In genomic region chr4:109089999-109090398, GRCm38 (mm10) we compare ENCODE assay signal across 13 mouse cellular contexts.
DNase-seq lines count a peak whose midpoint lies in the region; ATAC-seq and TF ChIP-seq lines count a peak whose summit lies in the region.
"Had no signal": no experiment of that assay in that cellular context is flagged by ENCODE, and none has a peak within 500 bp of the region (broad histone marks: within the 10 kb centered on the region; RNA-seq: fewer than 3 reads in every experiment).

No protein-coding gene starts in this region.

- H3K9ac ChIP-seq in lung, embryonic 15.5 days = no peak overlapping the region
- no peak overlapping the region for H3K9ac ChIP-seq in liver, embryonic 14.5 days (replicated peaks)
- H3K9ac ChIP-seq in hindbrain, embryonic 14.5 days = no peak overlapping the region
- H3K9ac ChIP-seq: neural tube, embryonic 12.5 days had no signal

- no peak for TF ChIP-seq CTCF in liver, embryonic 14.5 days (IDR thresholded peaks at IDR 0.05; ENCODE audit: low read depth)

- peaks cover 8% of the 10 kb centered on the region for H3K4me1 ChIP-seq in lung, embryonic 15.5 days
- H3K4me1 ChIP-seq in liver, embryonic 14.5 days (replicated peaks; ENCODE audit: control insufficient read depth in 2 of 2, insufficient read depth in 2 of 2, low read length in 1 of 2) = peaks cover 4 to 12% of the 10 kb centered on the region in 2 experiments
- H3K4me1 ChIP-seq in hindbrain, embryonic 14.5 days (replicated peaks; ENCODE audit: control insufficient read depth, insufficient read depth, low read length) = no peaks in the 10 kb centered on the region
- H3K4me1 ChIP-seq: midbrain, embryonic 10.5 days; neural tube, embryonic 12.5 days had no signal

- WGBS in lung, embryonic 15.5 days = 13% methylated on average over 6 of the region's 6 CpGs
- 33% methylated on average over 6 of the region's 6 CpGs for WGBS in liver, embryonic 14.5 days (ENCODE audit: insufficient replicate concordance)
- 87% methylated on average over 6 of the region's 6 CpGs for WGBS in hindbrain, embryonic 14.5 days

- DNase-seq in adrenal gland, postnatal 10 days = peak; percentile 70
- no peak for DNase-seq in adrenal gland, postnatal 4 days (ENCODE audit: low spot score in 2 of 2)
- no peak for DNase-seq in lung, postnatal 4 days
- peak; percentile 65 to 74 for DNase-seq in adrenal gland, postnatal 36 days
- DNase-seq in liver, embryonic 14.5 days (ENCODE audit: low read depth in 3 of 3, low spot score in 3 of 3) = peak; percentile 44 to 48 (median 46)
- no peak for DNase-seq in hindbrain, embryonic 14.5 days (ENCODE audit: low spot score)
- DNase-seq: cerebellum, postnatal 10 days; kidney, adult 9 months; right cerebral cortex, postnatal 25 days had no signal

- TF ChIP-seq EP300 in liver, embryonic 14.5 days (IDR thresholded peaks at IDR 0.05; ENCODE audit: low read depth) = no peak

- H3K27ac ChIP-seq in lung, embryonic 15.5 days = peak overlapping the region; percentile 29; the same call in 1 of the 2 replicates
- H3K27ac ChIP-seq in liver, embryonic 14.5 days = no peak overlapping the region
- H3K27ac ChIP-seq in hindbrain, embryonic 14.5 days = no peak overlapping the region
- H3K27ac ChIP-seq: midbrain, embryonic 10.5 days; neural tube, embryonic 12.5 days had no signal

- no peaks in the 10 kb centered on the region for H3K36me3 ChIP-seq in lung, embryonic 15.5 days
- H3K36me3 ChIP-seq in liver, embryonic 14.5 days (replicated peaks; ENCODE audit: control insufficient read depth, insufficient read depth, low read depth) = no peaks in the 10 kb centered on the region
- H3K36me3 ChIP-seq in hindbrain, embryonic 14.5 days (replicated peaks; ENCODE audit: control insufficient read depth, insufficient read depth) = peaks cover 12% of the 10 kb centered on the region; the same call in 1 of the 2 replicates
- H3K36me3 ChIP-seq: neural tube, embryonic 12.5 days had no signal

- no peak overlapping the region for H3K4me2 ChIP-seq in lung, embryonic 15.5 days
- H3K4me2 ChIP-seq in liver, embryonic 14.5 days (ENCODE audit: low read depth) = no peak overlapping the region
- H3K4me2 ChIP-seq in hindbrain, embryonic 14.5 days (replicated peaks) = no peak overlapping the region
- H3K4me2 ChIP-seq: neural tube, embryonic 12.5 days had no signal

- H3K4me3 ChIP-seq in lung, embryonic 15.5 days = no peak overlapping the region
- H3K4me3 ChIP-seq in liver, embryonic 14.5 days (ENCODE audit: insufficient read depth in 1 of 2, low read depth in 2 of 2, low read length in 2 of 2) = no peak overlapping the region
- no peak overlapping the region for H3K4me3 ChIP-seq in hindbrain, embryonic 14.5 days (replicated peaks; ENCODE audit: low read length)
- H3K4me3 ChIP-seq: midbrain, embryonic 10.5 days; neural tube, embryonic 12.5 days had no signal

- H3K27me3 ChIP-seq in lung, embryonic 15.5 days = no peaks in the 10 kb centered on the region
- no peaks in the 10 kb centered on the region for H3K27me3 ChIP-seq in liver, embryonic 14.5 days (ENCODE audit: control insufficient read depth, insufficient read depth, low read length)
- no peaks in the 10 kb centered on the region for H3K27me3 ChIP-seq in hindbrain, embryonic 14.5 days (ENCODE audit: control insufficient read depth, insufficient read depth, low read length)
- H3K27me3 ChIP-seq: neural tube, embryonic 12.5 days had no signal

- no peak; the same call in 1 of the 2 replicates for ATAC-seq in lung, embryonic 15.5 days (ENCODE audit: borderline replicate concordance, extremely low read depth, low FRiP score, low TSS enrichment)
- ATAC-seq in liver, embryonic 14.5 days (ENCODE audit: insufficient read depth) = peak; percentile 70; the same call in 1 of the 2 replicates
- ATAC-seq in cerebellum, adult (ENCODE audit: insufficient number of reproducible peaks, low FRiP score, low TSS enrichment) = no peak
- ATAC-seq in hindbrain, embryonic 14.5 days (ENCODE audit: low FRiP score) = no peak

- no peaks in the 10 kb centered on the region for H3K9me3 ChIP-seq in lung, embryonic 15.5 days
- no peaks in the 10 kb centered on the region for H3K9me3 ChIP-seq in liver, embryonic 14.5 days (ENCODE audit: control insufficient read depth, low read length)
- H3K9me3 ChIP-seq in hindbrain, embryonic 14.5 days (ENCODE audit: control insufficient read depth, low read length) = no peaks in the 10 kb centered on the region
- H3K9me3 ChIP-seq: midbrain, embryonic 10.5 days; neural tube, embryonic 12.5 days had no signal

Comparison
In these comparisons a context has a peak if more than half of its experiments do, and no peak if none do; other contexts are left out.
1. DNase-seq: peak in adrenal gland, postnatal 10 days (single experiment), adrenal gland, postnatal 36 days (2 of 2) and liver, embryonic 14.5 days (3 of 3); none in adrenal gland, postnatal 4 days (0 of 2), lung, postnatal 4 days (0 of 2) and hindbrain, embryonic 14.5 days (single experiment).